16 mouse cellular contexts compared by ENCODE assay signal in genomic region chr1:52102795-52103194, GRCm38 (mm10).
"Had no signal": no experiment of that assay in that cellular context is flagged by ENCODE, and none has a peak within 500 bp of the region (broad histone marks: within the 10 kb centered on the region; RNA-seq: fewer than 3 reads in every experiment).

No protein-coding gene starts in this region.

- H3K27ac ChIP-seq: neural tube, embryonic 13.5 days; neural tube, embryonic 15.5 days; stomach, embryonic 15.5 days; stomach, postnatal 0 days had no signal

- H3K4me1 ChIP-seq: neural tube, embryonic 13.5 days; neural tube, embryonic 15.5 days; stomach, embryonic 15.5 days had no signal

- H3K4me2 ChIP-seq: neural tube, embryonic 13.5 days; neural tube, embryonic 15.5 days; stomach, embryonic 15.5 days had no signal

- H3K9me3 ChIP-seq: neural tube, embryonic 13.5 days; neural tube, embryonic 15.5 days; stomach, embryonic 15.5 days had no signal

- H3K9ac ChIP-seq: neural tube, embryonic 13.5 days; neural tube, embryonic 15.5 days; stomach, embryonic 15.5 days had no signal

- H3K4me3 ChIP-seq: neural tube, embryonic 13.5 days; neural tube, embryonic 15.5 days; stomach, embryonic 15.5 days had no signal

- DNase-seq: retina, postnatal 1 day; right cerebral cortex, adult 18-20 months; right cerebral cortex, postnatal 14 days; right cerebral cortex, postnatal 25 days; right cerebral cortex, postnatal 4 days; spleen, adult 18-20 months; thymus, adult 18-20 months; thymus, adult 2 months; thymus, postnatal 14 days; thymus, postnatal 25 days; thymus, postnatal 36 days; thymus, postnatal 4 days had no signal

- H3K36me3 ChIP-seq: neural tube, embryonic 13.5 days; neural tube, embryonic 15.5 days; stomach, embryonic 15.5 days had no signal

- H3K27me3 ChIP-seq: neural tube, embryonic 13.5 days; neural tube, embryonic 15.5 days; stomach, embryonic 15.5 days had no signal
